Mouse (Mus musculus) embryonic facial prominence, embryonic 14.5 days (tissue): ENCODE measurements around the gene Ndufaf5. TPM values are rescaled to one million over a fixed set of nuclear protein-coding genes. Genes with fewer than 3 reads are reported as not detected.
"Not testable (repeated sequence)": the region's sequence is repeated elsewhere in the genome, so short reads cannot be mapped to it uniquely, and the experiment has no call there.

ENCODE experiments used
- ATAC-seq: fragments of 200-750 bp; cut with Nextera tagmentation; 2 replicates; pipeline ENCODE4 v1.8.0; 2017; ENCODE audit warnings: low read depth, moderate number of reproducible peaks, moderate TSS enrichment
- DNase-seq: peaks from one replicate; pipeline ENCODE4 v3.0.0-alpha.2; 2015; ENCODE audit warnings: low spot score
- H3K27ac ChIP-seq: fragments of 300-500 bp; sonication (generic); replicated peaks from 2 replicates; pipeline ENCODE4 v1.5.1; 2014; ENCODE audit warnings: low read depth, mild to moderate bottlenecking, low read length, moderate library complexity
- H3K27me3 ChIP-seq: fragments of 300-500 bp; sonication (generic); replicated peaks from 2 replicates; pipeline ENCODE4 v1.6.1; 2014; ENCODE audit warnings: low read length; ENCODE audit not compliant: control insufficient read depth, insufficient read depth
- H3K36me3 ChIP-seq: fragments of 300-500 bp; sonication (generic); 2 replicates; pipeline ENCODE4 v1.6.1; 2014; ENCODE audit warnings: low read length, mixed read lengths; ENCODE audit not compliant: control insufficient read depth, insufficient read depth
- H3K4me1 ChIP-seq: fragments of 300-500 bp; sonication (generic); 2 replicates; pipeline ENCODE4 v1.6.1; 2014; ENCODE audit warnings: antibody characterized with exemption, low read length; ENCODE audit not compliant: control insufficient read depth, insufficient read depth
- H3K4me2 ChIP-seq: fragments of 300-500 bp; sonication (generic); 2 replicates; pipeline ENCODE4 v1.6.1; 2014; ENCODE audit warnings: low read depth, mild to moderate bottlenecking, low read length, moderate library complexity, mixed read lengths
- H3K4me3 ChIP-seq: fragments of 300-500 bp; sonication (generic); 2 replicates; pipeline ENCODE4 v1.5.1; 2014; ENCODE audit warnings: low read depth, mild to moderate bottlenecking, low read length
- H3K9ac ChIP-seq: fragments of 300-500 bp; sonication (generic); 2 replicates; pipeline ENCODE4 v1.6.1; 2014; ENCODE audit warnings: low read depth, mild to moderate bottlenecking, low read length, moderate library complexity, mixed read lengths
- H3K9me3 ChIP-seq: fragments of 300-500 bp; sonication (generic); 2 replicates; pipeline ENCODE4 v1.6.1; 2016; ENCODE audit warnings: low read length; ENCODE audit not compliant: control insufficient read depth
- WGBS: fragments of 180-500 bp; shearing (Covaris S2); extraction: QIAGEN DNeasy Blood & Tissue Kit; methylation state at CpG from one replicate; pipeline ENCODE4 v1.1.7; 2014; 5-methylcytosine and 5-hydroxymethylcytosine counted together
- polyA plus RNA-seq: library from polyadenylated mRNA; unstranded; fragments of >200 nt; fragmentation: Nextera tagmentation; extraction: Ambion mirVana; gene quantifications from 2 replicates; pipeline ENCODE4 v1.2.1, GENCODE M21; 2014

Gene Ndufaf5
- polyA plus RNA-seq = 22.5 and 26.9 TPM in 2 replicates

- DNase-seq (peak; percentile 99), ATAC-seq (peak; percentile 99)
- Histone ChIP-seq H3K4me1 (peaks cover 4% of the 10 kb centered on the region; the same call in 1 of the 2 replicates), H3K27ac (peak within 1 kb of the TSS; percentile 75), H3K9ac (peak within 1 kb of the TSS; percentile 82), H3K36me3 (peaks cover 24% of the 10 kb centered on the region), H3K4me2 (peak within 1 kb of the TSS; percentile 69), H3K4me3 (peak within 1 kb of the TSS; percentile 76), H3K27me3 (no peaks in the 10 kb centered on the region), H3K9me3 (no peaks in the 10 kb centered on the region)
- WGBS = under 1% methylated on average over 43 of the region's 43 CpGs
Observed at GRCm38 (mm10) chr2:140170127-140170802, at the start of gene Ndufaf5, which contains the start of gene Esf1. Gene Ndufaf5, plus strand, starts transcription at chr2:140170649. Gene Esf1, minus strand, starts transcription at chr2:140170564.

GRCm38 (mm10) chr2:140125516-140125915 is 44.9 kb upstream of the Ndufaf5 start:
- 82% methylated on average over 2 of the region's 2 CpGs for WGBS
- DNase-seq (no peak), ATAC-seq (no peak)
- H3K4me1 ChIP-seq = no peaks in the 10 kb centered on the region
- H3K4me2 ChIP-seq = no peak overlapping the region
- no peaks in the 10 kb centered on the region for H3K27me3 ChIP-seq
- H3K9ac ChIP-seq = no peak overlapping the region
- H3K4me3 ChIP-seq = no peak overlapping the region
- H3K36me3 ChIP-seq = peaks cover 73% of the 10 kb centered on the region
- no peak overlapping the region for H3K27ac ChIP-seq
- H3K9me3 ChIP-seq = no peaks in the 10 kb centered on the region

- not testable (repeated sequence) for H3K4me3 ChIP-seq, H3K27ac ChIP-seq, H3K9me3 ChIP-seq, ATAC-seq, H3K9ac ChIP-seq, DNase-seq, H3K4me2 ChIP-seq, H3K4me1 ChIP-seq, H3K27me3 ChIP-seq
- H3K36me3 ChIP-seq = peaks cover 44% of the 10 kb centered on the region
- WGBS = 86% methylated on average over 4 of the region's 4 CpGs
Observed at GRCm38 (mm10) chr2:140151743-140152142, 18.7 kb upstream of the Ndufaf5 start, which contains the start of gene Gm17374. Gene Gm17374, plus strand, starts transcription at chr2:140152043.

GRCm38 (mm10) chr2:140159186-140159730 is 11.2 kb upstream of the Ndufaf5 start:
- DNase-seq = peak; percentile 57
- peaks cover 47% of the 10 kb centered on the region for H3K36me3 ChIP-seq
- WGBS = 71% methylated on average over 3 of the region's 3 CpGs

GRCm38 (mm10) chr2:140163351-140163854 is 7.0 kb upstream of the Ndufaf5 start:
- WGBS = 94% methylated on average over 5 of the region's 5 CpGs
- H3K4me3 ChIP-seq = no peak overlapping the region

More at GRCm38 (mm10) chr2:140159186-140159730, 11.2 kb upstream of the Ndufaf5 start:
- no peak overlapping the region for H3K4me3 ChIP-seq
- H3K9me3 ChIP-seq = no peaks in the 10 kb centered on the region
- no peaks in the 10 kb centered on the region for H3K27me3 ChIP-seq
- no peak overlapping the region for H3K27ac ChIP-seq
- no peaks in the 10 kb centered on the region for H3K4me1 ChIP-seq
- ATAC-seq = no peak
- no peak overlapping the region for H3K9ac ChIP-seq
- no peak overlapping the region for H3K4me2 ChIP-seq

GRCm38 (mm10) chr2:140169057-140169456 is 1.4 kb upstream of the Ndufaf5 start:
- H3K4me1 ChIP-seq = peaks cover 4% of the 10 kb centered on the region; the same call in 1 of the 2 replicates

More at GRCm38 (mm10) chr2:140163351-140163854, 7.0 kb upstream of the Ndufaf5 start:
- ATAC-seq (no peak), DNase-seq (no peak)
- peaks cover 40% of the 10 kb centered on the region for H3K36me3 ChIP-seq
- no peaks in the 10 kb centered on the region for H3K27me3 ChIP-seq
- H3K4me1 ChIP-seq = no peaks in the 10 kb centered on the region
- no peak overlapping the region for H3K9ac ChIP-seq
- no peak overlapping the region for H3K4me2 ChIP-seq
- no peak overlapping the region for H3K27ac ChIP-seq
- H3K9me3 ChIP-seq = no peaks in the 10 kb centered on the region

GRCm38 (mm10) chr2:140170803-140171553 is 529 bp downstream of the Ndufaf5 start:
- no peaks in the 10 kb centered on the region for H3K9me3 ChIP-seq
- ATAC-seq (peak; percentile 92), DNase-seq (peak; percentile 66)
- peaks cover 22% of the 10 kb centered on the region for H3K36me3 ChIP-seq
- H3K27ac ChIP-seq = peak overlapping the region; percentile 75
- peaks cover 4% of the 10 kb centered on the region; the same call in 1 of the 2 replicates for H3K4me1 ChIP-seq
- WGBS = 8% methylated on average over 28 of the region's 28 CpGs
- peak overlapping the region; percentile 76 for H3K4me3 ChIP-seq
- peak overlapping the region; percentile 82 for H3K9ac ChIP-seq
- no peaks in the 10 kb centered on the region for H3K27me3 ChIP-seq
- peak overlapping the region; percentile 69 for H3K4me2 ChIP-seq

More at GRCm38 (mm10) chr2:140169057-140169456, 1.4 kb upstream of the Ndufaf5 start:
- H3K9me3 ChIP-seq = no peaks in the 10 kb centered on the region
- no peaks in the 10 kb centered on the region for H3K27me3 ChIP-seq
- no peak overlapping the region; the same call in 1 of the 2 replicates for H3K4me3 ChIP-seq
- WGBS = 57% methylated on average over 1 of the region's 1 CpGs
- no peak overlapping the region for H3K4me2 ChIP-seq
- H3K27ac ChIP-seq = no peak overlapping the region
- no peak overlapping the region for H3K9ac ChIP-seq
- peaks cover 29% of the 10 kb centered on the region for H3K36me3 ChIP-seq
- ATAC-seq = no peak
- no peak for DNase-seq

- not testable (repeated sequence) for H3K4me1 ChIP-seq, H3K27me3 ChIP-seq, H3K4me2 ChIP-seq, H3K27ac ChIP-seq, H3K9me3 ChIP-seq, ATAC-seq, DNase-seq, H3K9ac ChIP-seq, H3K4me3 ChIP-seq
- peaks cover 53% of the 10 kb centered on the region for H3K36me3 ChIP-seq
- 90% methylated on average over 3 of the region's 3 CpGs for WGBS
Observed at GRCm38 (mm10) chr2:140185685-140186210, 15.3 kb downstream of the Ndufaf5 start.
